Mouse (Mus musculus) WW6 (cell line): ENCODE measurements around the gene Rtf2.

Source experiments
- DNase-seq: peaks from one replicate; pipeline ENCODE4 v3.0.0-alpha.2; 2013; ENCODE audit warnings: low read depth, low spot score

The Rtf2 gene

DNA sequence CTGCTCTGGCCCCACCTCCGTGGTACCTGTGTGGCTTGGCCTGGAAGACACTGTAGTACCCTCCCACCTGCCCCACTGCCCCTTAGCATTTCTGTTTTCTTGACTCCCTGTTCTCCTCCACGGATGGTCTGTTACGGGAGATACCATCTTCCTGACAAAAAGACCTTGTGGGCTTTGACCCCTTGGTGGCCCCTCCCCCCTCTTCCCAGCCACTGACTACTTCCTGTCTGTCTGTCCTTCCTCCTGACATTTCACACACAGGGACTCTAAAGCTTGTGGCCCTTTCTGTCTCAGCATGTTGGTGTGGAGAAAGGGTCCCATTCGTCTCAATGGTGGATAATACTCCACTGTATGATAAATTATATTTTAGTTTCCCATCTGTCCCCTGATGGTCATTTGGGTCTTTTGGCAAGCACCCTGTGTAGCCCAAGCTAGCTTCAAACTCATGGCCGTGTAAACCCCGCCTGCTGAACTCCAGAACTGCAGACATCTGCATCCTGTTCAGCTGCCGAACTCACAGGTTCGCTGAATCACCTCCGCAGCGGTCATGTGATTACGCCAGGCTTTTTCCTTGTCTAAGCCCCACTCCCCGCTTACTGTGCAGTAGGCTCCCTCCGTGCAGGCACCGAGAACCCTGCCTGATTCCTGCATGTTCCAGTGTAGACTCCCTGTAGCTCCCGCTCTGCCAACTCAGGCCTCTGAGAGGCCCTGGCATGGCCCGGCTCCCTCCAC lies 41.5 kb downstream of the Rtf2 start:
- DNase-seq, result no peak

DNA sequence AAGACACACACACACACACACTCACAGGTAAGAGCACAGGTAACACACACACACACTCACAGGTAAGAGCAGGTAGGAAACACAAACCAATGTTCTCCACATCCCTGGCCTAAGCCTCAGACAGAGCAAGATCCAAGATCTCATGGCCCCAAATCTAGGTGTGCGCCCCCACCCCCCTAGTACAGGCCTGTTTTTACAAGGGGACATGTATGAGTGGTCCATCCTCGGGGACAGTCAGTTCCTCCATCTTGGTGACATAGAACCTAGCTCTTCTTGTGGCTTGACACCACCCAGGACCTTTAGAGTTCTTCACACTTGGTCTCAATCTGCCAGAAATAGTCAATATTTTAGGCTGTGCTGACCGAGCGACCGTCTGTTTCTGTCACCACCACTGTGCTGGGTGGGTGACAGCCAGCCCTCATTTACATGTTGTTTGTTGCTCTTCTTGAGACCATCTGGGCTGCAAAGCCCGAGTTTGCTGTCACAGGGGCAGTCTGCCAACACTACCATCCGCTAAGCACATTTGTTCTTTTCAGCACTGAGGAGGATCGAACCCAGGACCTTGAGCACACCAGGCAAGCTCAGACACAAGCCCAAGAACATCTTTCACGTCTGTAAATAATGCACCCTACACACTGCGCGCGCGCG lies 43.5 kb downstream of the Rtf2 start:
- DNase-seq, result no peak

DNA sequence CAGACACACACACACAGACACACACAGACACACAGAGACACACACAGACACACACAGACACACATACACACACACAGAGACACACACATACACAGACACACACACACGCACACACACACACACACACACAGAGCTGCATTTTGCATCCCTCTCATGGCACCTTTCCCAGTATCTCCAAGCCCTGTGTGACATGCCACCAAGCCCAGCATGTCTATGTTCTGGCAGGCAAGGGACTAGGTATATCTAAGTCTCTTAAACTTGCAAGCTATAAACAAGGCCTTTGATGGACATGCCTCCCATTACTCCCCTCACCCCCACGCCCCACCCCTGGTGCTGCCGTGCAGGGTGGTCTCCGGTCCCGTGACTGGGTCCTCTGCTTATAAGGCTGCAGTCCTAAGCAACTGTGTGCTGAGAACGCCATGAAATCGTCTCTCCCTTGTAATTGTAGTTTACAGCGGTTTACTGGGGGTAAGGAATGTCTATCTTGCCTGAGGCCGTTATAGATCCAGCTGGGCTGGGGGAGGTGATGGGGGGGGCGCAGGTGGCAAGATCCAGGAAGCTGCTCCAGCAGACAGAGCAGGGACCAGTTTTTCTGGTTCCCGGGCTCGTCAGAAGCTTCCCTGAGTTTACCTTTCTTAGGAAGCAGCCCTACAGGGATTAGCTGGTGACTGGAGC lies 44.5 kb downstream of the Rtf2 start:
- DNase-seq, result no peak

DNA sequence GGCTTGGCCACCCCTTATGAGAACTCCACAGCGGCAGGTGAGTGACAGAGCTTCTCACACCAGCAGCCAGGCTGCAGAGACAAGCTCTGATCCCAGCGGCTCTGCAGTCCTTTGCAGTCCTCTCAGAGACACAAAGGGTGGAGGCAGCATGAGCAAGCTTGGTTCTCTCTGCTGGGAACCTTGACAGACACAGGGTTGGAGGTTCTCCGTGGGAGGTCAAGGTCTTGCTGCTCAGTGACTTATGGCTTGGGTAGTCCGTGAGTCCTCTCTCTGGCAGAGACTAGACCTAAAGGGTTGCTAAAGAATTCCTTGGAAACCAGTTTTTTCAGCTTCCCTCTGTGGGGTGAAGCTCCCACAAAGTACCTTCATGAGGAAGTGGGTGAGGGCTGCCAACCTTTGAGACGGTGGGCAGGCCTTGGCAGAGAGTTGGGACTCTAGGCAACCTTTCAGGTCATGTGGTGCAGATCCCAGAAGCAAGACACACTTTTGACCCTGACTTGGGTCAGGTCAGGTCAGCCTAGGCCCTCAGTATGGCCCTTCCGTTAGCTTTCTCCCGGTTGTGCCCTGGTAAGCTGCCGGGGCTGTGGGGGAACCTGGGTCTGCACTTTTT lies 56.5 kb downstream of the Rtf2 start:
- no peak for DNase-seq

DNA sequence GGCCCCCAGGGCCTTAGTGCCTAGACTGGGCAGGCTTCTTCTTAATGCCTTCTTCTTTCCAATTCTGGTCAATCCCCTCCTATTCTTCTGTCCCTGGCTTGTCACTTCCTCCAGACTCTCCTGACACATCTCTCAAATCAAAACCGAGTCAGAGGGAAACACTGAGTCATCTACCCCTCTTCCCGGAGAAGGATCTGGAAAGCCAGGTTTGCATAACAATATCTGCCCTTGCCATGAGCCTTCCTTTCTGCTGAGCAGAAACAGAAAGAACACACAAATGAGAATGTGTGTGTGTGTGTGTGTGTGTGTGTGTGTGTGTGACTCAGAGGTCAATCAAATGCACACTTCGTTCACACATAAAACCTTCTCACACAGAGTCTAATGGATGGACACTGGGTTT lies 58.5 kb downstream of the Rtf2 start:
- DNase-seq, result no peak

DNA sequence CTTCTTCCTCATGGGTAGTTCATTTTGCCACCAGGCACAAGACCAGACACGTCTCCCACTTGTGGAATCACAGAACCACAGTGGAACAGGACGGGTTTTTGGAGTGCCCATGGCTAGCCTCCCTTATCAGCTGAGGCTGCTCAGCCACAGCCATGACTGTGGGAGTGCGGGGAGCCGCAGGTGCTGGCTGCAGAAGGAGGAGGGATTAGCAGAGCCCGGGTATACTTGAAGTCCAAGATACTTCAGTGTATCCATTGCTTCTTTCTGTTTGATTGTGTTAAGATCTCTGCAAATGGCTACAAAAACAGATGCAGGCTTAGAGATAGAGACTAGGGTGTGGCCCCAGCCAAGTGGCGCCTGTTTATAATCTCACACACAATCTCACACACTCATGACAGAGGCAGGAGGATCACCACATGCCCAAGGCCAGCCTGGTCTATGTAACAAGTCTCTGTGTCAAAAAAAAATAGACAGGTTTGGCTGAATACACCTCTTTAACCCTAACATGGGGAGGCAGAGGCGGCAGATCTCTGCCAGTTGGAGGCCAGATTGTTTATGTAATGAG lies 60.5 kb downstream of the Rtf2 start:
- DNase-seq, result no peak

DNA sequence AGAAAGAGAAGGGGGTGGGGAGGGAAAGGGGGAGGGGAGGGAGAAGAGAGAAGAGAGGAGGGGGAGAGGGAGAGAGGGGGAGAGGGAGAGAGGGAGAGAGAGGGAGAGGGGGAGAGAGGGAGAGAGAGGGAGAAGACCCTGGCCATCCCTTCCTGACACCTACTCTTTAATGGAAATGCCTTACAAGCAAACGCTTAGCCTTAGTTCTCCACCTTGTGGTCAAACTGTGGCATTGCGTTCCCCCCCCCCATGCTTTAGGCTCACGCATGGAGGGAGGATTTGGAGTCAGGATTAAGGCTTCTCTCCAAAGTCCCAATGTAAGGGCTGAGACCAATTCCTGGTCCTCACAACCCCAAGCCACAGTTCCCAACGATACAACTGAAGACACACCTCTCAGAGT lies 61.0 kb downstream of the Rtf2 start:
- no peak for DNase-seq

DNA sequence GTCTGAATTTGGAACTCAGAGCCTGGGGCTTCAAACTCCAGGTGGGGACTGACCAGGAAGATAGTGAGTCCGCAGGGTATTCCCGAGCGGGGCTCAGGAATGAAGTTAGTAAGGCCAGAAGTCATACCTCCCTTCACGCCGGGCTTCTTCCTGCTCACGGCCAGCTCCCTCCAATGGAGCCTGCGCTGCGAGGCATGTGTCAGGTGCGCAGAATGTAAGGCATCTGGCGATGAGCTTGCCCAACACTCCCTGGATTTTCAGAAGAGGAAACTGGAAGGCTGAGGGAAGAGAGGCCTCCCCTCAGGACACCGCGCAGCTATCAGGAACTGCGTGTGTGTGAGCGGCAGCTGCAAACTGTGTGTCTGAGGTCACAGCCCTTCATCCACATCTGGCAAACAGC lies 61.8 kb downstream of the Rtf2 start:
- no peak for DNase-seq

DNA sequence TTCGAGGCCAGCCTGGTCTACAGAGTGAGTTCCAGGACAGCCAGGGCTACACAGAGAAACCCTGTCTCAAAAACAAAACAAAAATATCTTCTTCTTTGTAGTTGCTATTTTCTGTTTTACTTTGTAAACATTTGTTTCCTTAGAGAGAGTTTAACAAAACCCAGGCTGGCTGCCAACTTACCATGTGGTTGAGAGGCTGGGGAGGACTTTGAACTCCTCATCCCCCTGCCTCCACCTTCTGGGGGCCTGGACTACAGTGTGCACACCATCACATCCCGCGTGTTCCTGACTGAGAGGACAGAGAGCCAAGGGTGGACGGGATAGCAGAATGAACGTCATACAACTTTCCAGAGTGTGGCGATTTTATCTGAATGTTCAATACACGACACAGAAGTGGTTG lies 65.8 kb downstream of the Rtf2 start:
- DNase-seq, result no peak

DNA sequence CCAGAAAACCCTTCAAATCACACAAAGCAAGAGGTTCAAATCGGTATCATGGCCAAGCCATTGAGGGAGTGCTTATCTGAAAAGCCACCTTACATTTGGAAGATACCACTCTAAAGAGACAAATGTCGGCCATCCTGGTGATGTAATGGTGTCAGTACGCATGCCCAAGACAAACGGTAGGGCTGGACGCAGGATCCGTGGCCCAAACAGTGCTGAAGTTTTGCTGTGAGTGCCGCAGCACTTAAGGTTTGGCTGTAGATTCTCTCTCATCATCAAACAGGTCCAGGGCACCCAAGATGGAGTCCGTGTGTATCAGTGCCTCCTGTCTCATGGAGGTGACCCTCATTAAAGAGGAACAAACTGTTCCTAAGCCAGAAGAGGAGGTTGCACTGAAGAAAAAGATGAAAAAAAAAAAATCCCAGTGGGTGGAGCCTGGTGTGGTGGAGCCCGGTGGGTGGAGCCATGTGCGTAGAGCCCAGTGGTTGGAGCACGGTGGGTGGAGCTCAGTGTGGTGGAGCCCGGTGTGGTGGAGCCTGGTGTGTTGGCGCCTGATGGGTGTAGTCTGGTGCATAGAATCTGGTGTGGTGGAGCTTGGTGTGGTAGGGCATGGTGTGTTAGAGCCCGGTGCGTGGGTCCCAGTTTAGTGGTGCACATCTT lies 69.8 kb downstream of the Rtf2 start:
- DNase-seq, result no peak

DNA sequence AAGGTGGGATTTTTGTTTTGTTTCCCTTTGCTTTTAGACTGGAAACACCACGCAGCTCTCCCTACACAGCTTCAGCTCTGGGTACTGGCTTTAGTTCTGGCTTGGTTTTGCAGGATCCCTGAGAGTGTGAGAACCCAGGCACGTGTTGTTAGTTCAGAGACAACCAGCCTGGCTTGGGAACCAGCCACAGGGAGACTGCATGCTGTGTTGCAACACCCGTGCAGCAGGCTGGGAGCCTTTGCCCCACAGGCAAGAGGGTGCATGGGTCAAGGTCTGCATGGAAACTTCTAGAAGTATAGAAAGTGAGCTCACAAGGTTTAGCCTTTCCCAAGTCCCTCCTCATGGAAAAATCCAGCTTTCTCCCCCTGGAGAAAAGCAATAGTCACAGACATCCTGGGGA lies 70.5 kb downstream of the Rtf2 start:
- no peak for DNase-seq

DNA sequence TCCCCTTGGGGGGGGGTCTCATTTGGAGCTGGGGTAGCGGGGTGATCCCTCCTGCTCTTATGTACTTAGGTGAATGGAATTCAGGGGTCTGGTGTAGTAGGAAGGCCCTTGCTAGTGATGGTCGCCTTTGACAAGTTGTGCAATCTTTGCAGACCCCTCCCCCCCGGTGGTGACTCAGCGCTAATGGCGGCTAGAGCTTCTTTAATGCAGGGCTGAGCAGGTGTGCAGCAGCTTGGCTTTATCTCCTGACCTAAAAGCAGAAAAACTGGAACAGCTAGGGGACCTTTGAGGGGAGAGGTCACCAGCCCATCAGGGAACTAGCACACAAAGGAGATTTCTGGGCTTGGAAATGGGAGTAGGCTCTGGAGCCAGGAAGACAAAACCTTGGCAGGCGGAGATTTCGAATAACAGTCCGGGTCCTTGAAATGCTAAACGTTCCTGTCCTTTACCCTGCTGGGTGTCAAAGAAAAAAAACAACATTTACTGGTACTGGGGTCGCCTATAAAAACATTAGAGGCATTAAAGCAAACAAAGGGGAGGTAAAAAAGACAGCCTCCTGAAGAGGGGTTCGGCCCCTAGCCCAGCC lies 76.1 kb downstream of the Rtf2 start:
- DNase-seq, result peak; percentile 76
